ENCODE assay signal across 17 mouse cellular contexts in the genomic region with DNA sequence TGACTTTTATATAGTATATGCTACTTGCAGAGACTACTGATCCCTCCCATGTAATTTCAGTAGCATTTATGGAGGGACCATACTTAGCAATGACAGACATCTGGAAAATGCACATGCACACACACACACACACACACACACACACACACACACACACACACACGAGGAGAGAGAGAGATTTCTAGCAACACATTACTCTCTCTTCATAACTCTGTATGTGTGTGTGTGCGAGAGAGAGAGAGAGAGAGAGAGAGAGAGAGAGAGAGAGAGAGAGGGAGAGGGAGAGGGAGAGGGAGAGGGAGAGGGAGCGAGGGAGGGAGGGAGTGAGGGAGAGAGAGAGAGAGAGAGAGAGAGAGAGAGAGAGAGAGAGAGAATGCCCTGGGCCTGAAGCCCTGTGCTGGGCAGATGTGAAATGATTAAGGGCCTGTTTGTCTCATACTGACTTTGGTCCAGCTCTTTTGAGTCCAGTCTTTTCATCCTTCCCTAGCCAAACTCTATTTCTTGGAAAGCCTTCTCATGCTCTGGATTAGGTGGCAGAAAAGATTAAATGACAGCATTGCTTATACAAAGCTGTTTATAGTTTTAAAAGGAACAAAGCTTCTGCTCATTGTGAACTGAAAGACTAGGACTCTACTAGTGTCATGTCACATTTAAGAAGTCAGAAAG.
"Had no signal": no experiment of that assay in that cellular context is flagged by ENCODE, and none has a peak within 500 bp of the region (broad histone marks: within the 10 kb centered on the region; RNA-seq: fewer than 3 reads in every experiment).

No protein-coding gene starts in this region.

- H3K27ac ChIP-seq: kidney, embryonic 15.5 days; limb, embryonic 12.5 days; limb, embryonic 15.5 days; liver, embryonic 14.5 days; stomach, postnatal 0 days had no signal

- H3K4me3 ChIP-seq: kidney, embryonic 15.5 days; limb, embryonic 12.5 days; limb, embryonic 15.5 days had no signal

- H3K27me3 ChIP-seq: kidney, embryonic 15.5 days; limb, embryonic 12.5 days; limb, embryonic 15.5 days had no signal

- DNase-seq: kidney, adult 8-10 months; kidney, postnatal 10 days; kidney, postnatal 4 days; left cerebral cortex, postnatal 4 days; liver, postnatal 0 days; midbrain, embryonic 14.5 days; thymus, adult 2 months; thymus, postnatal 14 days; thymus, postnatal 4 days had no signal

- H3K9ac ChIP-seq: kidney, embryonic 15.5 days; limb, embryonic 12.5 days; limb, embryonic 15.5 days; liver, embryonic 14.5 days; liver, postnatal 0 days had no signal

- H3K4me2 ChIP-seq: kidney, embryonic 15.5 days; limb, embryonic 12.5 days; limb, embryonic 15.5 days; liver, embryonic 11.5 days; midbrain, embryonic 11.5 days had no signal

- H3K4me1 ChIP-seq: kidney, embryonic 15.5 days; limb, embryonic 12.5 days; limb, embryonic 15.5 days had no signal

- H3K36me3 ChIP-seq: kidney, embryonic 15.5 days; limb, embryonic 12.5 days; limb, embryonic 15.5 days had no signal

- H3K9me3 ChIP-seq: kidney, embryonic 15.5 days; limb, embryonic 12.5 days; limb, embryonic 15.5 days had no signal

- ATAC-seq: intestine, postnatal 0 days; liver, postnatal 0 days had no signal
